Mouse (Mus musculus) liver, postnatal 0 days (tissue): ENCODE measurements around the gene Rab11fip4.

Source experiments
- CTCF ChIP-seq: sonication (generic); IDR thresholded peaks from 2 replicates; pipeline ENCODE4 v1.5.1; 2016; ENCODE audit warnings: antibody characterized with exemption, low read depth
- EP300 ChIP-seq: IDR thresholded peaks from 2 replicates; pipeline ENCODE4 v1.6.1; 2016; ENCODE audit warnings: antibody characterized with exemption, low read depth, mild to moderate bottlenecking

DNA sequence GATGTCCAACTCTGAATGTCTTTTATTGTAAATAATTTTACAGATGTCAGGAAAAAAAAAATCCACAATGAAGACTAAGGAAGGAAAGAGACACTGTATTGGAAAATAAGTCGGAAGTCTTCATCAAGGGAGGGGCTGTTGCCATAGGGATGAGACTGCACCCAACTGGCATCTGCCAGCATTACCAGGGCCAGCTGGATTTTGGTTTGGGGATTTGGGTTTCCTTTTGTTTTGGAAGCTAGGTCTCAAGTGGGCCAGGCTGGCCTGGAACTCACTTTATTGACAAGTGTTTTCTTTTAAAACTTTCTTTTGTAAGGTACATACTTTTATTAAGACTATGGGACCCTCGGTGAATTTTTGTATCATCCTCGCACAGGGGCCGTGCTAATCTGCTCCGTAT, 47.7 kb downstream of the Rab11fip4 start:
- no peak for TF ChIP-seq EP300
- TF ChIP-seq CTCF: no peak
